Comparison of ENCODE assay signal across 12 mouse cellular contexts in the genomic region with DNA sequence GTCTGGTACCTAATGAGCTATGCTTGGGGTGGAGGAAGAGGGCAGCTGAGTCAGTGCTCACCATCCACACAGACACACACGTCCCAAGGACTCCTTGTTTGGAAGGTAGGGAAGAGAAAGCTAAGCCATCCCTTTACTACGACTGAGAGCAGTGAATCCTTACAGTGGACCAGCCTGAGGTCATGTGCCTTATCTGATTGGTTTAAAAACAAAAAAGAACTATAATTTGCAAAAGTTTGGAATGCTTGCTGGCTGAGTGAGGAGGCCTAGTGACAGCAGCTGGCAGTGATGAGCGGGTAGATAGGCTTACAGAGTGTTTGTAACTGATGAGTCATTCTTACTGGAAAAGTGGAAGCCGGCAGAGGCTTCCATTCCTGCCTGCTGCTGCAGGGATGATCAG. TPM values are rescaled to one million over a fixed set of nuclear protein-coding genes. Genes with fewer than 3 reads are reported as not detected.
A peak's percentile ranks its signal among the peaks of the same experiment; 100 is the strongest.
DNase-seq lines count a peak whose midpoint lies in the region; ATAC-seq and TF ChIP-seq lines count a peak whose summit lies in the region.
"Had no signal": no experiment of that assay in that cellular context is flagged by ENCODE, and none has a peak within 500 bp of the region (broad histone marks: within the 10 kb centered on the region; RNA-seq: fewer than 3 reads in every experiment).

No protein-coding gene starts in this region.

- H3K4me3 ChIP-seq in limb, embryonic 14.5 days (replicated peaks; ENCODE audit: low read length) = no peak overlapping the region
- H3K4me3 ChIP-seq in limb, embryonic 10.5 days = no peak overlapping the region
- H3K4me3 ChIP-seq in G1E (ENCODE audit: low read depth, low read length) = no peak overlapping the region
- no peak overlapping the region for H3K4me3 ChIP-seq in intestine, embryonic 15.5 days (replicated peaks)
- H3K4me3 ChIP-seq in midbrain, embryonic 15.5 days = no peak overlapping the region
- no peak overlapping the region for H3K4me3 ChIP-seq in midbrain, postnatal 0 days (ENCODE audit: low read depth, low read length)

- no peak for ATAC-seq in limb, embryonic 14.5 days (ENCODE audit: low FRiP score, low read depth)
- peak; percentile 16; the same call in 1 of the 2 replicates for ATAC-seq in G1E (ENCODE audit: extremely low read depth, insufficient number of reproducible peaks, low FRiP score, poor library complexity, severe bottlenecking)
- ATAC-seq in intestine, embryonic 15.5 days = no peak
- no peak for ATAC-seq in midbrain, embryonic 15.5 days (replicated peaks)
- no peak for ATAC-seq in midbrain, postnatal 0 days (ENCODE audit: low FRiP score)
- ATAC-seq: activated CD4-positive, CD25-positive, alpha-beta regulatory T cell, adult 4 months; forebrain, postnatal 0 days had no signal

- 59% methylated on average over 4 of the region's 4 CpGs for WGBS in limb, embryonic 14.5 days
- WGBS in limb, embryonic 10.5 days = 67% methylated on average over 4 of the region's 4 CpGs
- 30% methylated on average over 4 of the region's 4 CpGs for WGBS in intestine, embryonic 15.5 days
- WGBS in midbrain, embryonic 15.5 days = 65% methylated on average over 4 of the region's 4 CpGs
- 71% methylated on average over 4 of the region's 4 CpGs for WGBS in midbrain, postnatal 0 days

- DNase-seq in limb, embryonic 14.5 days (ENCODE audit: low spot score) = peak; percentile 49
- DNase-seq in limb, embryonic 10.5 days (ENCODE audit: low spot score) = no peak
- DNase-seq in G1E (ENCODE audit: low spot score) = peak; percentile 33
- peak; percentile 57 to 60 for DNase-seq in adrenal gland, postnatal 36 days
- DNase-seq in spleen, adult 12 weeks (ENCODE audit: low spot score) = no peak
- DNase-seq in midbrain, postnatal 0 days (ENCODE audit: low spot score) = no peak
- DNase-seq: cerebellum, postnatal 36 days; forebrain, postnatal 0 days; right cerebral cortex, postnatal 14 days had no signal

- TF ChIP-seq POLR2A in limb, embryonic 14.5 days (IDR thresholded peaks at IDR 0.05; ENCODE audit: borderline replicate concordance, extremely low read depth, insufficient read depth, insufficient read length) = no peak

- no peaks in the 10 kb centered on the region for H3K9me3 ChIP-seq in limb, embryonic 14.5 days (ENCODE audit: control insufficient read depth, low read length)
- H3K9me3 ChIP-seq in limb, embryonic 10.5 days (replicated peaks) = no peaks in the 10 kb centered on the region
- no peaks in the 10 kb centered on the region for H3K9me3 ChIP-seq in G1E (replicated peaks)
- no peaks in the 10 kb centered on the region for H3K9me3 ChIP-seq in intestine, embryonic 15.5 days
- H3K9me3 ChIP-seq in midbrain, embryonic 15.5 days = no peaks in the 10 kb centered on the region
- H3K9me3 ChIP-seq in midbrain, postnatal 0 days (ENCODE audit: low read length) = no peaks in the 10 kb centered on the region

- peaks cover 2% of the 10 kb centered on the region; the same call in 1 of the 2 replicates for H3K36me3 ChIP-seq in limb, embryonic 14.5 days (ENCODE audit: control insufficient read depth, insufficient read depth, low read length)
- no peaks in the 10 kb centered on the region for H3K36me3 ChIP-seq in limb, embryonic 10.5 days
- H3K36me3 ChIP-seq in G1E (replicated peaks) = peaks cover 37% of the 10 kb centered on the region
- H3K36me3 ChIP-seq in intestine, embryonic 15.5 days = no peaks in the 10 kb centered on the region
- H3K36me3 ChIP-seq in midbrain, embryonic 15.5 days (replicated peaks) = no peaks in the 10 kb centered on the region
- no peaks in the 10 kb centered on the region for H3K36me3 ChIP-seq in midbrain, postnatal 0 days (ENCODE audit: insufficient read depth, low read length)

- H3K9ac ChIP-seq in limb, embryonic 14.5 days (ENCODE audit: low read depth, low read length, severe bottlenecking) = no peak overlapping the region
- no peak overlapping the region for H3K9ac ChIP-seq in intestine, embryonic 15.5 days
- no peak overlapping the region for H3K9ac ChIP-seq in midbrain, embryonic 15.5 days
- H3K9ac ChIP-seq in midbrain, postnatal 0 days (replicated peaks; ENCODE audit: low read length, poor library complexity, severe bottlenecking) = no peak overlapping the region
- H3K9ac ChIP-seq: forebrain, postnatal 0 days had no signal

- H3K27ac ChIP-seq in limb, embryonic 14.5 days (replicated peaks; ENCODE audit: low read depth, low read length) = no peak overlapping the region
- no peak overlapping the region for H3K27ac ChIP-seq in limb, embryonic 10.5 days
- 0 out of 2 replicates have a peak overlapping the region, but pooled peaks have one; percentile 2 for H3K27ac ChIP-seq in intestine, embryonic 15.5 days
- no peak overlapping the region for H3K27ac ChIP-seq in midbrain, embryonic 15.5 days
- H3K27ac ChIP-seq in midbrain, postnatal 0 days (ENCODE audit: low read depth, low read length) = no peak overlapping the region

- H3K27me3 ChIP-seq in limb, embryonic 14.5 days (ENCODE audit: control insufficient read depth, insufficient read depth, low read length) = no peaks in the 10 kb centered on the region
- H3K27me3 ChIP-seq in limb, embryonic 10.5 days (ENCODE audit: low read depth, poor library complexity, severe bottlenecking) = no peaks in the 10 kb centered on the region
- H3K27me3 ChIP-seq in G1E (ENCODE audit: insufficient read depth, low read length) = no peaks in the 10 kb centered on the region
- H3K27me3 ChIP-seq in intestine, embryonic 15.5 days (replicated peaks) = no peaks in the 10 kb centered on the region
- no peaks in the 10 kb centered on the region for H3K27me3 ChIP-seq in midbrain, embryonic 15.5 days (replicated peaks)
- no peaks in the 10 kb centered on the region for H3K27me3 ChIP-seq in midbrain, postnatal 0 days (ENCODE audit: insufficient read depth, low read length)

- no peak overlapping the region for H3K4me2 ChIP-seq in limb, embryonic 14.5 days (replicated peaks; ENCODE audit: low read depth, low read length, severe bottlenecking)
- no peak overlapping the region for H3K4me2 ChIP-seq in intestine, embryonic 15.5 days (replicated peaks)
- H3K4me2 ChIP-seq in midbrain, embryonic 15.5 days = no peak overlapping the region
- H3K4me2 ChIP-seq in midbrain, postnatal 0 days (ENCODE audit: low read depth, low read length, poor library complexity, severe bottlenecking) = no peak overlapping the region

- TF ChIP-seq CTCF in G1E (IDR thresholded peaks at IDR 0.05; ENCODE audit: low read depth, low read length) = no peak
- no peak for TF ChIP-seq CTCF in midbrain, postnatal 0 days (IDR thresholded peaks at IDR 0.05)

- H3K4me1 ChIP-seq in limb, embryonic 14.5 days (ENCODE audit: control insufficient read depth, insufficient read depth, low read length) = peaks cover 47% of the 10 kb centered on the region
- H3K4me1 ChIP-seq in limb, embryonic 10.5 days = peaks cover 34% of the 10 kb centered on the region
- H3K4me1 ChIP-seq in G1E (ENCODE audit: insufficient read depth, low read depth, low read length) = peaks cover 47% of the 10 kb centered on the region
- H3K4me1 ChIP-seq in intestine, embryonic 15.5 days (replicated peaks) = peaks cover 46% of the 10 kb centered on the region
- peaks cover 29% of the 10 kb centered on the region for H3K4me1 ChIP-seq in midbrain, embryonic 15.5 days
- peaks cover 7% of the 10 kb centered on the region for H3K4me1 ChIP-seq in midbrain, postnatal 0 days (ENCODE audit: insufficient read depth, low read length)

RNA-seq across cellular contexts. Expression of a gene that starts 32.5 kb away (rescaled TPM):
- polyA plus RNA-seq in limb, embryonic 14.5 days (2012; rRNA removed) = 109 and 116 TPM in 2 replicates
- 160 and 161 TPM in 2 replicates for polyA plus RNA-seq in limb, embryonic 14.5 days (2014; fragmentation: Nextera tagmentation; extraction: Ambion mirVana)
- polyA plus RNA-seq in limb, embryonic 10.5 days (2016; fragmentation: Nextera tagmentation; extraction: Ambion mirVana) = 33.8 and 45.5 TPM in 2 replicates
- total RNA-seq in G1E (2014; fragmentation: Nextera tagmentation) (140 and 158 TPM in 2 replicates), G1E (2017) (67.0 and 70.1 TPM in 2 replicates)
- 24.4 TPM in 2 replicates for polyA plus RNA-seq in G1E (2012)
- total RNA-seq in adrenal gland, postnatal 36 days (2021) = 100 to 1,000 TPM; 216 to 226 TPM
- 105 and 111 TPM in 2 replicates for polyA plus RNA-seq in intestine, embryonic 15.5 days (2015; fragmentation: Nextera tagmentation; extraction: Ambion mirVana)
- polyA plus RNA-seq in midbrain, embryonic 15.5 days (2015; fragmentation: Nextera tagmentation; extraction: Ambion mirVana) = 20.0 and 21.2 TPM in 2 replicates
- total RNA-seq in midbrain, postnatal 0 days (2014; rRNA removed) = 40.4 and 41.4 TPM in 2 replicates
- 19.5 and 20.4 TPM in 2 replicates for polyA plus RNA-seq in midbrain, postnatal 0 days (2015; fragmentation: Nextera tagmentation; extraction: Ambion mirVana)

Comparison
In these comparisons a context has a peak if more than half of its experiments do, and no peak if none do; other contexts are left out.
1. DNase-seq: peak in limb, embryonic 14.5 days (single experiment), G1E (single experiment) and adrenal gland, postnatal 36 days (2 of 2); none in limb, embryonic 10.5 days (single experiment), spleen, adult 12 weeks (single experiment) and midbrain, postnatal 0 days (single experiment).